Mouse (Mus musculus) thymus, postnatal 0 days (tissue): Measurements from ENCODE around the gene Cish. TPM values are rescaled to one million over a fixed set of nuclear protein-coding genes. Genes with fewer than 3 reads are reported as not detected.

Experiments
- DNase-seq: peaks from one replicate; pipeline ENCODE4 v3.0.0-alpha.2; 2015; ENCODE audit warnings: low spot score
- polyA plus RNA-seq: library from polyadenylated mRNA; unstranded; fragments of >200 nt; fragmentation: Nextera tagmentation; extraction: Ambion mirVana; gene quantifications from 2 replicates; pipeline ENCODE4 v1.2.1, GENCODE M21; 2015

The Cish gene
- polyA plus RNA-seq, result 12.9 and 20.3 TPM in 2 replicates

GRCm38 (mm10) chr9:107296016-107296040, at the start of gene Cish:
TSS of gene Cish (plus strand) at chr9:107296026.
- DNase-seq, result no peak

DNA sequence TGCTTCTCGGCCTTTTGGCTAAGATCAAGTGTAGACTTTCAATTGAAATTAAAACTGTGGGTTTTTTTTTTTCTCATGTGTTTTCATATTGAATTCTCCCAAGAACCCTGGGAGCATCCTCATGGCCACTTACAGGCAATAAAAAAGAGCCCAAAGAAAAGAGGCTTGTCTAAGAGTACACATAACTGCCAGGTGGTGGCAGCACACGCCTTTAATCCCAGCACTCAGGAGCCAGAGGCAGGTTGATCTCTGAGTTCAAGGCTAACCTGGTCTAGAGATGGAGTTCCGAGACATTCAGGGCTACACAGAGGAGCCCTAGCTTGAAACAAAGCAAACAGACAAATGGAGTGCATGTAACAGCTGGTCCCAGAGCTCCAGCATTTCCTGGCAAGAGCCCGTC, 49.7 kb upstream of the Cish start:
- DNase-seq, result peak; percentile 25

DNA sequence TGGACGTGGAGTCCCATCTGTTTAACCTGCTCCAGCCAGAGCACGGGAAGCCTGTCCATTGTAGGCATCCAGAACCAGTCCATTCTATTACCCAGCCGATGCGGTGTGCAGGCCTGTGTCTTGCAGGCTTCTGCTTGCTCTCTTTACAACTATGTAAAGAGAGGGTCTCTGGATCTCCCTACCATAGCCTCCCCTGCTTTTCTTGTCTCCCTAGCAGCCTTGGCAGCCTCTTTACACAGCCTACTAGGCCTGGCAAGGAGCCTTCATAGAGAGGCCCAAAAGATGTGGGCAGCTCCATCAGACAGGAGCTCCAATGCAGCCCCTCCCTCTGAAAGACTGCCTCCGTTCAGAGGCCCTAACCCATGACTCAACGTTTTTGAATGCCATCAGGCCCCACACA, 46.7 kb upstream of the Cish start:
- DNase-seq, result no peak

- no peak for DNase-seq
These were observed 45.1 kb upstream of the Cish start for GRCm38 (mm10) chr9:107250416-107251337.

DNA sequence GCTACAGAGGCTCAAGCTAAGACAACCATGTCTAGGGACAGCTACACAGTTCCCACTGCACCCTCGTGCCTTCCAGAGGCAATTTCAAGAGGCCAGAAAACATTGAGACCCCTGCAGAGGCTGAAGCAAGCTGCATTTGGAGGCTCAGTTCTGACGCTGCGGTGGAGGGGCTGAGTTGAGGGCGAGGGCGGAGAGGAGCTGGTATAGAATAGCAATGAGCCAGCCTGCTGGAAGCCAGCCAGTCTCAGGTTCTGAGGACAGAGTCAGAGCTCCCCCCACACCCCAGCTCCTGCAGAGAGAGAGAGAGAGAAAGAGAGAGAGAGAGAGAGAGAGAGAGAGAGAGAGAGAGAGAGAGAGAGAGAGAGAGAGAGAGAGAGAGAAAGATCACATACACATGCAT, 43.7 kb upstream of the Cish start:
- DNase-seq, result no peak

DNA sequence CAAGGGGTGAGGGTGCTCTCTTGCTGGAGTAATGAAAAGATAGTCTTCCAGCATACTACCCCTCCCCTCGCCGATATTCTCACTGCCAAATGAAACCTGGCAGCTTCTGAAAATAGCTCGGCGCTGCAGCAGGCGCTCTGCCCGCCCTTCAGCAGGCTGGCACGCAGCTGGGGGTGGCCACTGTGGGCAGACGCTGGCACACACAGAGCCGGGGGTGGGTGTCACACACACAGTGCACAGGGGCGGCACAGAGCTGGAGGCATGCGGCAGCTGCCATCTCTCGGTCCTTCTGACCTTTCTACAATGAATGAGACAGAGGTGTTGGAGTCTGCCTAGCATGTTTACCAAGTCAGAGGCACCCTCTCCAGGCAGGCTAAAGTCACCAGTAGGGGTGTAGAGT, 41.4 kb upstream of the Cish start:
- no peak for DNase-seq

- no peak for DNase-seq
These were observed 40.9 kb upstream of the Cish start for GRCm38 (mm10) chr9:107254925-107255324.

- no peak for DNase-seq
These were observed 40.2 kb upstream of the Cish start for GRCm38 (mm10) chr9:107255596-107255995.

- DNase-seq, result no peak
These were observed 36.3 kb upstream of the Cish start for GRCm38 (mm10) chr9:107259571-107259970.

- no peak for DNase-seq
These were observed 35.4 kb upstream of the Cish start for GRCm38 (mm10) chr9:107260429-107260828.

- no peak for DNase-seq
These were observed 35.0 kb upstream of the Cish start for GRCm38 (mm10) chr9:107260836-107261235.

DNA sequence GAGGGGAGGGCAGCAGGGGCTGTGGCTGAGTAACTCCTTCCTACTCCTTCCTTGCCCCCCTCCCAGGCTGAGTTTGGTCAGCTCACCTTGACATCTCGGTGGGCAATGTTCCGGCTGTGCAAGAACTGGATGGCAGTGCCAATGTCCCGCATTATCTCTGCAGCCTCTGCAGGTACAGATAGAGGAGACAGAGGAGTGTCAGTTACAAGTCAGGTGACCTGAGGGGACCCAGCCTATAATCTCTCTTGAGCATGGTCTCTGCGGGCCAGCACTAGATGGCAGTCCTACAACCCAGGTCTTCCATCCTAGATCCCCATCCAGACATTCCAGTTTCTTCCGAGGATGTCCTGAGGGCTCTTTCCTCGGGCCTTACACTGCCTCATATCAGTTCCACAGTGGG, 34.0 kb upstream of the Cish start:
- DNase-seq, result no peak

DNA sequence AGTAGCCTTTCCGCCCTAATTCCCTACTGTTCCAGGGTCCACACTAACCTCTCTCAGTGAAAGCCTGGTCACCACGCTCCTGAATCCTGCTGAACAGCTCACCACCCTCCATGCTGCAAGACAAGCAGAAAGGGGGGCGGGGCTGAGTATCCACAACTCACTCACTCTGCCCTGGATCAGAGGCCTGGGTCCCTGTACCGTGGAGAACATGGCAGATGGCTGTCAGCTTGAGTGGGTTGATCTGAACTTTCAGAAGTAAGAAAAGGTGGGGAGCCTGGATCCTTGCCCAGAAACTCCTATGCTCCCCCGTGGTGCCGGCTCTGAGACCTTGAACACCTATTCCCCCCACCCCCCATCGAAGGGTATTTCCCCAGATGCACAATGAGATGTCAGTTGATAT, 33.5 kb upstream of the Cish start:
- DNase-seq, result no peak

- no peak for DNase-seq
These were observed 31.9 kb upstream of the Cish start for GRCm38 (mm10) chr9:107263912-107264311.

- DNase-seq, result no peak
These were observed 31.1 kb upstream of the Cish start for GRCm38 (mm10) chr9:107264731-107265130.

GRCm38 (mm10) chr9:107267028-107267427, 28.8 kb upstream of the Cish start:
- no peak for DNase-seq

DNA sequence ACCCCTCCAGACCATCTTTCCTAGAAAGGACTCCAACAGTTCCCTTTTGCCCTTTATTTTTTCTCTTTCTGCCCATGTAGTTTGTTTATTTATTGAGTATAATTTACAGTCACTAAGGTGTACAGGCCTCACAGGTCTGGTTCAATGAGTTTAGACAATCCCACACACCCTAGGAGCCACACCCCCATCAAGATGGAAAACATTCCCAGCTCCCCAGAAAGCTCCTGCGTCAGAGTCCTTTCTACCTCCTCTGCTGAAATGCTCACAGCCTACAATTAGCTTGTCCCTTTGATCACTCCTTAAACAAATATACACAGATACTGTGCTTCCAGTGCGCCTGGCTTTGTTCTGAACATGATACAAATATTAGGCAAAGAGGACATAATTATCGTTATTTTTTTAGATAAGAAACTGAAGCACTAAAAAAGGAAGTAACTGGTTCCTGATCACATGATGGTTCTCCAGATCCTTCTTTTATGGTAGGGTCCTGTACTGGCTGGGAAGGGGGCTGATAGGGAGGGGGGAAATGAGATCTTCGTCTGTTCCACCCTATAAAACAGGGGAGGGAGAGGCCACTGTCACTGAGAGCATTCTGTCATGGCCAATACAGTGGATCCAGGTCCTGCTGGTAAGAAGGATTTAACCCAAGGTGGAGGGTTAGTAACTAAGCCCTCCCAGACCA, 28.0 kb upstream of the Cish start:
- DNase-seq, result no peak

DNA sequence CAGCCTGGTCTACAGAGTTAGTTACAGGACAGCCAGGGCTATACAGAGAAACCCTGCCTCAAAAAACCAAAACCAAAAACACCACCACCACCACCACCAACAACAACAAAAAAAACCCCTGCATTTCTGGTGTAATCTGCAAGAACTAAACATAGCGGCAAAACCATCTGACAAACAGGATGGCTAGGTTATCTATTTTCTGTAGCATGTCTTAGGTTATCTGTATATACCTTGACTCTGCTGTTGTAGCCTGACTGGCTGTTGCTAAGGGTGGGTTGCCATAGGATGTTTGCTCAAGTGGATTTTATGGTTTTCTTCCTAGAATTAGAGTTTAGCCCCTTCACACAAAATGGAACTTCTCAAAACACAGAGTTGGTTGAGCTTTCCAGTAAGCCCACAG, 26.1 kb upstream of the Cish start:
- DNase-seq, result no peak

- DNase-seq, result no peak
These were observed 24.5 kb upstream of the Cish start for GRCm38 (mm10) chr9:107271177-107271938.

GRCm38 (mm10) chr9:107272284-107272683, 23.5 kb upstream of the Cish start:
- no peak for DNase-seq

- DNase-seq, result no peak
These were observed 22.6 kb upstream of the Cish start for GRCm38 (mm10) chr9:107273184-107273583.

DNA sequence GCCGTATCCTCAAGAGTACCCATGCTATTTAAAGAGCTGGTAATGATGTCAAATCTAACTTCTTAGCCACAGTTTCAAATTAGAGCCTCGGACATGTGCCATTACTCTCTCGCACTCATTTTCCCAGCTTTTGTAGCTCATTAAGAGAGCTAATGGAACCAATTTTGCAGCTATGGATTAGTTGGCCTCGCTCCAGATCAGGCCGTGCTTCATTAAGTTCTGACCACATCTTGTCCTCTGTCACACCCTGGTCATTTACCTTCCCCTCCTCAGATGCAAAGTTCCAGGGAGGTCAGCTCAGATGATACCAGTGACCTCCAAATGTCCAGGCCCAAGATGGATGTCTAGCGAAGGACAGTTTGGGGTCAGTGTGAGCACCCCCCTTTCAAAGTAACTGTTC, 21.1 kb upstream of the Cish start:
- DNase-seq, result no peak

DNA sequence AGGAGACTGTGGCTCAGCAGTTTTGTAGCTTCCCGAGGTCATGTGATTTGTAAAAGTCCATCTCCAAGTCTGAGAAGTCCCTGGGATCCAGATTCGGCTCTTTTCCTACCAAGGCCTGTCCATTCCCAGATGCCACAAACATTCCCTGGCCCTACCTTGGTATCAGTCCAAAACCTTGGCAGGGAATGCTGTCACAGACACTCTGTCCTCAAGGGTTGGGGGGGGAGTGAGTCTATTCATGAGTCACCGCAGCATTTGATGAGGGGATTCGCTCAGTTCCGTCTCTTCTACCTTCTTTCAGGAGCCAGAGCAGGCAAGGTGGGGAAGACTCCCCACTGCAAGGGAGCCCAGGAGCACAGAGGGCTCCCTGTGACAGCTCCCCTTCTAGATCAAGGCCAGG, 20.1 kb upstream of the Cish start:
- DNase-seq, result no peak
